Mouse (Mus musculus) embryonic facial prominence, embryonic 11.5 days (tissue): ENCODE measurements at regions not wholly inside any gene's neighbourhood (a gene's known extent, or its start where the extent isn't known, plus 50 kb on each side); places are given as distances from the start of the nearest gene placed in this dataset.

ENCODE experiments used
- ATAC-seq: fragments of 200-750 bp; cut with Nextera tagmentation; replicated peaks from 2 replicates; pipeline ENCODE4 v1.8.0; 2017; ENCODE audit warnings: low read depth; ENCODE audit not compliant: insufficient number of reproducible peaks, low FRiP score, low TSS enrichment
- DNase-seq: peaks from one replicate; pipeline ENCODE4 v3.0.0-alpha.2; 2015; ENCODE audit warnings: low spot score
- H3K27ac ChIP-seq: fragments of 300-500 bp; sonication (generic); replicated peaks from 2 replicates; pipeline ENCODE4 v1.5.1; 2014; ENCODE audit warnings: mild to moderate bottlenecking, low read depth, low read length, control low read depth
- H3K27me3 ChIP-seq: fragments of 300-500 bp; sonication (generic); 2 replicates; pipeline ENCODE4 v1.6.1; 2014; ENCODE audit warnings: mild to moderate bottlenecking, low read length, moderate library complexity, mixed read lengths; ENCODE audit not compliant: control insufficient read depth, insufficient read depth
- H3K36me3 ChIP-seq: fragments of 300-500 bp; sonication (generic); replicated peaks from 2 replicates; pipeline ENCODE4 v1.6.1; 2014; ENCODE audit warnings: low read depth, mild to moderate bottlenecking, low read length, moderate library complexity, mixed read lengths; ENCODE audit not compliant: control insufficient read depth, insufficient read depth
- H3K4me1 ChIP-seq: fragments of 300-500 bp; sonication (generic); 2 replicates; pipeline ENCODE4 v1.6.1; 2014; ENCODE audit warnings: low read length, mixed read lengths; ENCODE audit not compliant: control insufficient read depth, insufficient read depth
- H3K4me2 ChIP-seq: fragments of 300-500 bp; sonication (generic); 2 replicates; pipeline ENCODE4 v1.6.1; 2014; ENCODE audit warnings: low read depth, mild to moderate bottlenecking, control low read depth, low read length, moderate library complexity
- H3K4me3 ChIP-seq: fragments of 300-500 bp; sonication (generic); 2 replicates; pipeline ENCODE4 v1.5.1; 2014; ENCODE audit warnings: low read depth, low read length, control low read depth
- H3K9ac ChIP-seq: fragments of 300-500 bp; sonication (generic); replicated peaks from 2 replicates; pipeline ENCODE4 v1.6.1; 2014; ENCODE audit warnings: mild to moderate bottlenecking, control low read depth, low read length
- H3K9me3 ChIP-seq: fragments of 300-500 bp; sonication (generic); replicated peaks from 2 replicates; pipeline ENCODE4 v1.6.1; 2016; ENCODE audit warnings: mild to moderate bottlenecking, low read length, inconsistent platforms, mixed read lengths; ENCODE audit not compliant: control insufficient read depth
- WGBS: fragments of 180-500 bp; shearing (Covaris S2); extraction: QIAGEN DNeasy Blood & Tissue Kit; methylation state at CpG from one replicate; pipeline ENCODE4 v1.1.7; 2014; 5-methylcytosine and 5-hydroxymethylcytosine counted together

- H3K9me3 ChIP-seq: no peaks in the 10 kb centered on the region
- H3K4me2 ChIP-seq: no peak overlapping the region
- DNase-seq (no peak), ATAC-seq (no peak)
- WGBS: 86% methylated on average over 3 of the region's 3 CpGs
- no peak overlapping the region for H3K9ac ChIP-seq
- H3K4me3 ChIP-seq: no peak overlapping the region
- H3K27me3 ChIP-seq: no peaks in the 10 kb centered on the region
- no peaks in the 10 kb centered on the region for H3K4me1 ChIP-seq
- H3K36me3 ChIP-seq: no peaks in the 10 kb centered on the region
- no peak overlapping the region for H3K27ac ChIP-seq
Measured at GRCm38 (mm10) chr14:46635322-46635721, 125.0 kb upstream of the Cdkn3 start.

- H3K4me1 ChIP-seq: no peaks in the 10 kb centered on the region
- no peaks in the 10 kb centered on the region for H3K9me3 ChIP-seq
- no peak overlapping the region for H3K9ac ChIP-seq
- H3K36me3 ChIP-seq: no peaks in the 10 kb centered on the region
- no peaks in the 10 kb centered on the region for H3K27me3 ChIP-seq
- H3K4me3 ChIP-seq: no peak overlapping the region
- H3K4me2 ChIP-seq: no peak overlapping the region
- WGBS: 75% methylated on average over 12 of the region's 12 CpGs
- DNase-seq (no peak), ATAC-seq (no peak)
- no peak overlapping the region for H3K27ac ChIP-seq
Measured at GRCm38 (mm10) chr14:46634656-46635244, 125.6 kb upstream of the Cdkn3 start.

GRCm38 (mm10) chr14:46634251-46634650 is 126.1 kb upstream of the Cdkn3 start:
- H3K4me3 ChIP-seq: no peak overlapping the region
- no peak for DNase-seq
- H3K27ac ChIP-seq: no peak overlapping the region
- H3K9ac ChIP-seq: no peak overlapping the region
- H3K27me3 ChIP-seq: no peaks in the 10 kb centered on the region
- H3K4me1 ChIP-seq: no peaks in the 10 kb centered on the region
- H3K4me2 ChIP-seq: no peak overlapping the region
- 87% methylated on average over 10 of the region's 10 CpGs for WGBS
- no peak for ATAC-seq
- no peaks in the 10 kb centered on the region for H3K36me3 ChIP-seq
- H3K9me3 ChIP-seq: no peaks in the 10 kb centered on the region

- Histone ChIP-seq H3K27me3 (no peaks in the 10 kb centered on the region), H3K9ac (no peak overlapping the region), H3K4me2 (no peak overlapping the region), H3K27ac (no peak overlapping the region), H3K9me3 (no peaks in the 10 kb centered on the region), H3K4me1 (no peaks in the 10 kb centered on the region), H3K4me3 (no peak overlapping the region), H3K36me3 (no peaks in the 10 kb centered on the region)
- no peak for ATAC-seq
- DNase-seq: no peak
- WGBS: 91% methylated on average over 5 of the region's 5 CpGs
Measured at GRCm38 (mm10) chr14:46627690-46628089, 132.7 kb upstream of the Cdkn3 start.

- Histone ChIP-seq H3K27ac (no peak overlapping the region), H3K27me3 (no peaks in the 10 kb centered on the region), H3K36me3 (no peaks in the 10 kb centered on the region), H3K4me3 (no peak overlapping the region), H3K9ac (no peak overlapping the region), H3K4me1 (no peaks in the 10 kb centered on the region), H3K4me2 (no peak overlapping the region), H3K9me3 (no peaks in the 10 kb centered on the region)
- ATAC-seq (no peak), DNase-seq (no peak)
- 73% methylated on average over 7 of the region's 7 CpGs for WGBS
Measured at GRCm38 (mm10) chr14:46625760-46626159, 134.6 kb upstream of the Cdkn3 start.

GRCm38 (mm10) chr14:46623645-46624044 is 136.7 kb upstream of the Cdkn3 start:
- Histone ChIP-seq H3K27ac (no peak overlapping the region), H3K4me2 (no peak overlapping the region), H3K4me1 (no peaks in the 10 kb centered on the region), H3K4me3 (no peak overlapping the region), H3K9ac (no peak overlapping the region), H3K9me3 (no peaks in the 10 kb centered on the region), H3K36me3 (no peaks in the 10 kb centered on the region), H3K27me3 (no peaks in the 10 kb centered on the region)
- WGBS: 85% methylated on average over 2 of the region's 2 CpGs
- ATAC-seq: no peak
- DNase-seq: no peak

- WGBS: 88% methylated on average over 9 of the region's 9 CpGs
- Histone ChIP-seq H3K9me3 (no peaks in the 10 kb centered on the region), H3K4me1 (no peaks in the 10 kb centered on the region), H3K36me3 (no peaks in the 10 kb centered on the region), H3K4me3 (no peak overlapping the region), H3K9ac (no peak overlapping the region), H3K27me3 (no peaks in the 10 kb centered on the region), H3K27ac (no peak overlapping the region), H3K4me2 (no peak overlapping the region)
- ATAC-seq: no peak
- DNase-seq: no peak
Measured at GRCm38 (mm10) chr14:46616030-46616429, 144.3 kb upstream of the Cdkn3 start.

- Histone ChIP-seq H3K4me1 (no peaks in the 10 kb centered on the region), H3K4me2 (no peak overlapping the region), H3K27ac (no peak overlapping the region), H3K9ac (no peak overlapping the region), H3K4me3 (no peak overlapping the region), H3K36me3 (no peaks in the 10 kb centered on the region), H3K9me3 (no peaks in the 10 kb centered on the region), H3K27me3 (no peaks in the 10 kb centered on the region)
- 77% methylated on average over 4 of the region's 4 CpGs for WGBS
- no peak for DNase-seq
- no peak for ATAC-seq
Measured at GRCm38 (mm10) chr14:46614936-46615335, 145.4 kb upstream of the Cdkn3 start.
